Mouse (Mus musculus) kidney, postnatal 4 days (tissue): ENCODE results near the gene Asb3.

Source experiments
- DNase-seq, 2 experiments: peaks; one replicate each; pipeline ENCODE4 v3.0.0; 2021; ENCODE audit warnings: mixed read lengths in 2 of 2

Gene Asb3

GRCm38 (mm10) chr11:30885171-30885871, at the start of gene Asb3, which contains the start of gene Gpr75:
TSS of gene Asb3 (plus strand) at chr11:30885416.
TSS of gene Gpr75 (plus strand) at chr11:30885358.
- peak; percentile 64 to 77 for DNase-seq

GRCm38 (mm10) chr11:30838793-30839192, 46.4 kb upstream of the Asb3 start:
- no peak for DNase-seq

- no peak for DNase-seq
Observed at GRCm38 (mm10) chr11:30844355-30844754, 40.9 kb upstream of the Asb3 start.

GRCm38 (mm10) chr11:30872425-30872824, 12.8 kb upstream of the Asb3 start:
- no peak for DNase-seq

- DNase-seq = no peak
Observed at GRCm38 (mm10) chr11:30888153-30888552, 2.9 kb downstream of the Asb3 start.

- no peak for DNase-seq
Observed at GRCm38 (mm10) chr11:30896201-30896600, 11.0 kb downstream of the Asb3 start.

GRCm38 (mm10) chr11:30899312-30899711, 14.1 kb downstream of the Asb3 start:
- no peak for DNase-seq

- DNase-seq = no peak
Observed at GRCm38 (mm10) chr11:30912311-30912710, 27.1 kb downstream of the Asb3 start.

- DNase-seq = no peak
Observed at GRCm38 (mm10) chr11:30920641-30921040, 35.4 kb downstream of the Asb3 start.

GRCm38 (mm10) chr11:30923283-30923682, 38.1 kb downstream of the Asb3 start:
- DNase-seq = no peak

- no peak for DNase-seq
Observed at GRCm38 (mm10) chr11:30928079-30928478, 42.9 kb downstream of the Asb3 start.

- no peak for DNase-seq
Observed at GRCm38 (mm10) chr11:30928498-30928897, 43.3 kb downstream of the Asb3 start.

GRCm38 (mm10) chr11:30943522-30943921, 58.3 kb downstream of the Asb3 start:
- DNase-seq = no peak

- no peak for DNase-seq
Observed at GRCm38 (mm10) chr11:30952829-30953228, 67.6 kb downstream of the Asb3 start.

GRCm38 (mm10) chr11:30953469-30954154, 68.4 kb downstream of the Asb3 start:
- peak; percentile 48 to 64 for DNase-seq

GRCm38 (mm10) chr11:30954279-30954725, 69.1 kb downstream of the Asb3 start, which contains the start of gene Erlec1:
TSS of gene Erlec1 (minus strand) at chr11:30954335.
- peak; percentile 90 to 93 for DNase-seq

- DNase-seq = no peak
Observed at GRCm38 (mm10) chr11:30985237-30985636, 100.0 kb downstream of the Asb3 start.

- DNase-seq = peak; percentile 91 to 95
Observed at GRCm38 (mm10) chr11:30985877-30986624, 100.8 kb downstream of the Asb3 start, which contains the start of gene Chac2. TSS of gene Chac2 (minus strand) at chr11:30986350.

GRCm38 (mm10) chr11:30986625-30987017, 101.4 kb downstream of the Asb3 start:
- no peak for DNase-seq

- no peak for DNase-seq
Observed at GRCm38 (mm10) chr11:30996670-30997069, 111.5 kb downstream of the Asb3 start.

GRCm38 (mm10) chr11:30998199-30998598, 113.0 kb downstream of the Asb3 start:
- no peak for DNase-seq

- no peak for DNase-seq
Observed at GRCm38 (mm10) chr11:30998704-30999103, 113.5 kb downstream of the Asb3 start.

GRCm38 (mm10) chr11:31000028-31000427, 114.8 kb downstream of the Asb3 start:
- DNase-seq = no peak
